Mouse (Mus musculus) CD4-positive, CD25-positive, alpha-beta regulatory T cell, adult 4 months (primary cell): ENCODE results near the gene Parva. TPM values are rescaled to one million over a fixed set of nuclear protein-coding genes. Genes with fewer than 3 reads are reported as not detected.

Experiments
- ATAC-seq: one replicate; pipeline ENCODE4 v1.8.0; 2017
- polyA plus RNA-seq, 2 experiments: library from polyadenylated mRNA; unstranded; fragments of 100-300 nt; shearing (Covaris generic); gene quantifications; one replicate each; pipeline ENCODE4 v1.2.1; 2017

Gene Parva
- polyA plus RNA-seq = not detected

DNA sequence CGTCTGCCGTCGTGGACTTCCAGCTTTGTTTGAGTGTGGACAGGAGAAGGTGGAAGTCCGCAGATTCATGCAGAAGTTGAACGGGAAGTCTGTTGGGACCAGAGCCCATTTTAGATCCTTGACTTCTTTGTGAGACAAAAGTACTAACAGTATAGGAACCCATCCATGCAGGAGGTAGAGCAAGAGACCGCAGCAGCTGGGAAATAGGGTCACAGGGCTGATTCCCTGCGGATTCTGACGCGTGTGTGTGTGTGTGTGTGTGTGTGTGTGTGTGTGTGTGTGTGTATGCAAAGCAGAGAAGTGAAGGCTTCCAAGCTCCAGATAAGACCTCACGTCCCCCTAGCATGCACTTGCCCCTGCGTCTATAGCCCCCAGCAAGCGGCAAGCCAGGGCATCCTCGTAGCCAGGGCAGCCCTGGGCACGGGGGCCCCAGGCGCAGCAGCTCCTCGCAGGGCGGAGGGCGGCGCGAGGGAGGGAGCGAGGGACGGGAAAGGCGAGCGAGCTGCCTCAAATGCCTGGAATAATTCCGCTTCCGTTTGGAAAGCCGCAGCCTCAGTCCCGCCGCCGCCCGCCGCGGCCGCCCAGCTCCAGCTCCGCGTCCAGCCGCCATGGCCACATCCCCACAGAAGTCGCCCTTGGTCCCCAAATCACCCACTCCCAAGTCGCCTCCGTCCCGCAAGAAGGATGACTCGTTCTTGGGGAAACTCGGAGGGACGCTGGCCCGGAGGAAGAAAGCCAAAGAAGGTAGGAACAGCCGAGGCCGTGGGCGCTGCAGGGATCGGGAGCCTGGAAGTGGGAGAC, at the start of gene Parva:
Gene Parva, plus strand, starts transcription at position 149 of the 801 bp plus-strand sequence.
- ATAC-seq = no peak

DNA sequence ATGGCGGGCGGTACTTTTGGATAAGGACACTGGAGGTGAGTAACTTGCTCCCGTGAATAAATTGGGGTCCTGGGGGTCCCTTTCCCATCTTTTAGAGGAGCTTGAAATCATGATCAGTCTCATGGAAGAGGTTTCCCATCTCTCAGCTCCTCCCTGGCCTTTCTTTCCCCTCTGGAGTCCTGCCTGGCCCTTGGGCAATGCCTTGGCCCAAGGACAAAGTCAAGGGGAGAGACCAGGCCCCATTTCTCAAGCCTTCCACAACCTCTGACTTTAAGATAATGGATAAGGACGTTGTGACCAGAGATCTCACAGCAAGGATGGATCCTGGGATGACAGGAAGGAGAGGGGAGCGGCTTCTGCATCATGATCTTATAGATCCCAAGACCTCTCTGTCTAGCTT, 49.2 kb upstream of the Parva start:
- ATAC-seq = no peak

DNA sequence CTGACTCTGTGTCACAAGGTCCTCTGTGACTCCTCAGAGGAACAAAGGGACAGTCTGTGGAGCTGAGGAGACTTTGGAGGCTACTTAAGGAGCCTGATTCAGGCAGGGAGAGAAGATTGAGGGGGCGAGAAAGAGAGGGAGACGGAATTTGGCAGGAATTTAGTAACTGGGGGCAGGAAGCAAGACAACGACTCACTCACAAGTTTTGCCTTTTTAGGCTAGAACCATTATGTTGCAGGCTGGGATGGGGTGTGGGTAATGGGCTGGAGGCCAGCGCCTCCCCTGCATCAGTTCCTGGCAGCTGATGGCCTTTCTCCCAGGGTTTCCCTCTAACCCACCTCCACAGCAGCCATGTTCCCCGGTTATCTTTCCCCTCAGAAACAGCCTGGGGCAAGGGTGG, 48.8 kb upstream of the Parva start:
- ATAC-seq = no peak

DNA sequence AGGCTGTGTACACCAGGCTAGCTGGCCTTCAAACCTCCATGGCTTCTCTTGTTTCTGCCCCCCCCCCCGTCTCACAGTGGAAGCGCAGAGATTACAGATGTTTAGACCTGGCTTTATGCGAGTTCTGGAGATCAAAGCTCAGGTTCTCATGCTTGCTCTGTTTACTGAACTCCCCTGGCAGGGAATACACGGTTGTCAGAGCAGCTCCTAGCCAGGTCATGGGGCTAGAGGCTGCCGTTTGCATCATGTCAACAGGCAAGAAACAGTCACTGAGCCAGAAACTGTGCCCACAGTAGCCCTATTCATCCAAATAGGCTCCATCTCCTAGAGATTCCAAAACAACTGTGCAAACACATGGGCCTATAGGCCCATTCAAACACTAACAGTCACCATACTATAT, 40.8 kb upstream of the Parva start:
- no peak for ATAC-seq

- no peak for ATAC-seq
These were observed 39.4 kb upstream of the Parva start for GRCm38 (mm10) chr7:112387876-112388275.

DNA sequence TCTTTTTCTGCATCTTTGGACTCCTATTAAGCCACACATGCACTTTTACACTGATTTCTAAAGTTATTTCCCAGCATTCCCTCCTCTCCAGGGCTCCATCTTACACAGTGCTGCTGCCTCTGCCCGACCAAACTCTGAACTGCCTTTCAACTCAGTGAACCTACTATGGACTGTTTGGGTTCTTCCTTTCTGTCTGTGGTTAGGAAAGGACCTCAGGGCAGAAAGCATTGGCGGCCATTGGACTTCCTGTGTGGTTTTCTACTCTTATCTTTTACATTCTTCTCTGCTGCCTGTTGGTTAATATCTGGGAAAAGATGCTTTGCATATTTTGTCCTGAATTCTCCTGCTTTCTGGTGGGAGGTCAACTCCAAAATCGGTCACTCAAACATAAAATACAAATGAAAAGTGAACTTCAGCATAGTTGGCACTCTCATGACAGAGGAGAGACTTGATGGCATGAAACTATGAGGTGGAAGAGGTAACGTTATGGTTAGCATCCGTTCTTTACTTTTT, 38.9 kb upstream of the Parva start:
- ATAC-seq = no peak

GRCm38 (mm10) chr7:112389611-112390251, 37.6 kb upstream of the Parva start:
- no peak for ATAC-seq

- ATAC-seq = no peak
These were observed 36.9 kb upstream of the Parva start for GRCm38 (mm10) chr7:112390252-112390936.

GRCm38 (mm10) chr7:112390937-112391605, 36.2 kb upstream of the Parva start:
- ATAC-seq = no peak

DNA sequence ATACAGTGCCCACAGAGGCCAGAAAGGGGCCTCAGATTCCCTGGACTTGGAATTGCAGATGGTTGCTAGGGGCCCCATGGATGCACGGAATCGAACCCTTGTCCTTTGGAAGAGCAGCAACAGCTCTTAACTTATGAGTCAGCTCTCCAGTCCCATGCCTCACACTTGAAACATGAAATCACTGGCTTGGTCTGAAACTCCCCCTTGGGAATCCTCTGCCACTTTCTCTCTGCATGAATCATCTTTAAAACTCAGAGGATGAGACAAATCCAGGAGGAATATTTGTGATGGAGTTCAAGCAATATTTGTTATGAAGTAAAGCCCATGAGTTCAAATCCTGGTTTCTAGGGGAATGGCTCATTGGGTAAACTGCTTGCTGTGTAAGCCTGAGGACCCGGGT, 29.5 kb upstream of the Parva start:
- no peak for ATAC-seq

- ATAC-seq = no peak
These were observed 27.7 kb upstream of the Parva start for GRCm38 (mm10) chr7:112399425-112400170.

GRCm38 (mm10) chr7:112400175-112400574, 27.1 kb upstream of the Parva start:
- ATAC-seq = peak; percentile 56

GRCm38 (mm10) chr7:112405061-112405460, 22.2 kb upstream of the Parva start:
- no peak for ATAC-seq

DNA sequence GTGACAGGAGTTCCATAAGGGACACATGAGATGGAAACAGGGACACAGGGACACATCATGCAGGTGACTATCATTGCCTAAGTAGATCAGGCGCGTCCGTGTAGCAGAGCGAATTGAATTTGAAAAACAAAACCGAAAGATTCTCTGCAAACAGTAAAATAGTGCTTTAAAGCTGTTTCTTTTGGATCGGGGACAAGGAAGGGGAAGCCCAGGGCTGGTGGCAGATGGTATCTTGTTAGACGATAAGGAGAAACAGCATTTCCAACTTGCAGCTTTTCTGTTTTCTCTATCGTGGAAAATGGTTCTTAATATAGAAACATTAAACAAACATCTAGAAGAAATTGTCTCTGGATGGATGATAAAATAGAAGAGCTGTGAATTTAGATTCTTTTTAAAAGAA, 21.7 kb upstream of the Parva start:
- ATAC-seq = no peak

DNA sequence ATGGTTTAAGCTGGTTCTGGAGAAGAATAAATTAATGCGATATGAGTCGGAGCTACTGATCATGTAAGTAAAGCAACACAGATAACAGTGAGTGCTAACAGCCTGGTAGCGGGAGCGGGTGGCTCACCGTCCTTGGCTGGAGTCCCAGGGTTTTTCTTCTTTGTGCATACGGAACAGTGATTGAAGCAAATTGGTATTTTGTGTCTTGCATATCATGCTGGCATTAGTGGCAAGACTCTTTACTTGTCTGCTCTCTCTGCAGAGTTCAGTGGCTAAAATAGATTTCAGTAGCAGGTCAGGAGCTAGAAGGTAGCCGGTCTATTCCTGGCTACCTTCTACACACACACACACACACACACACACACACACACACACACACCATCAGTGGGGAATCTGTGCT, 19.7 kb upstream of the Parva start:
- ATAC-seq = no peak

- no peak for ATAC-seq
These were observed 17.3 kb upstream of the Parva start for GRCm38 (mm10) chr7:112409991-112410390.

DNA sequence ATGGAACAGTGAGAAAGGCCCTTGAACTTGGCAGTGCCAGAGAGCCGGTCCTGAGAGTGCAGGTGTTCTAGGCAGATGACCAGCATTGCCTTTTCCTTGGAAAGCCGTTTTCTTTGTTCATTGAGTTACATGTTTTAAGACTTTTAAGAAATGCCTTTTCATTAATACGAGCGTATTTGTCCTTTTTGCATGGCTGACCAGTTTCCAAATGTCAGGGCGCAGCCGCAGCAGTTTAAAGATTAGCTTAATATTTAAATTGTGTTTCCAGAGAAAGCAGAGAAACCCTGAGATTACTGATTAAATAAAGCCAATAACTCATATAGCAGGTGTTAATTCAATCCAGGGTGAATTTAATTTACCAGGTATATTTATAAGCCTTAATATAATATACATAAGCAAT, 14.0 kb upstream of the Parva start:
- no peak for ATAC-seq

- ATAC-seq = peak; percentile 37
These were observed 11.2 kb upstream of the Parva start for GRCm38 (mm10) chr7:112416058-112416526.

- no peak for ATAC-seq
These were observed 10.4 kb upstream of the Parva start for GRCm38 (mm10) chr7:112416730-112417513.

DNA sequence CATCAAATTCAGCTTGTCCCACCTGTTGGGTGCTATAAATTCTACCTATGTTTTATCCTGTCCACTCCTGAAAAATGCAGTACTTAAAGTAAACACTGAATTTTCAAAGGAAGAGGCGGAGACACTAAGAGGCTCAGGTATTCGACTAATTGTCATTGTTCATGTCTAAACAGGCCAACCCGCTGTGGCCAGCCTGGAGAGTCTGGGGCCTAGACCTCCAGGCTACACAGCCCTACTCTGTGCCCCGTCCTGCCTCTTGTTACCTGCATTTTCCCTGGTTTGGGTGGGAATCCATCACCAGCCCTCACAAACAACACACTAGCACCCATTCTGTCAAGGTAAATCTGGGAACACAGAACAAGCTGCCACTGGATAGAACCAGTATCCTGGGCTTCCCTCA, 9.7 kb upstream of the Parva start:
- ATAC-seq = no peak

- ATAC-seq = no peak
These were observed 3.9 kb upstream of the Parva start for GRCm38 (mm10) chr7:112423438-112423837.
